Mouse (Mus musculus): ENCODE measurements around the gene Vat1.

- TF ChIP-seq ETS1 (conservative IDR thresholded peaks at IDR 0.05; ENCODE audit: low read depth, low read length) (no peak), CHD1 (IDR thresholded peaks at IDR 0.05; ENCODE audit: low read depth, low read length) (no peak), CTCF (conservative IDR thresholded peaks at IDR 0.05 in 1 of 2, IDR thresholded peaks at IDR 0.05 in 1 of 2; ENCODE audit: low read depth in 2 of 2, low read length in 2 of 2) (peak in 1 of 2 experiments; percentile 36; a peak in 2 of 4 replicates), MYC (IDR thresholded peaks at IDR 0.05; ENCODE audit: low read depth, low read length) (no peak), POLR2A (IDR thresholded peaks at IDR 0.05; ENCODE audit: low read depth, low read length) (peak; percentile 83)
Measured at GRCm38 (mm10) chr11:101424925-101425813, 40.9 kb downstream of the Vat1 start, which contains the start of the genes Rundc1 and Ptges3l.
